In the genomic region with DNA sequence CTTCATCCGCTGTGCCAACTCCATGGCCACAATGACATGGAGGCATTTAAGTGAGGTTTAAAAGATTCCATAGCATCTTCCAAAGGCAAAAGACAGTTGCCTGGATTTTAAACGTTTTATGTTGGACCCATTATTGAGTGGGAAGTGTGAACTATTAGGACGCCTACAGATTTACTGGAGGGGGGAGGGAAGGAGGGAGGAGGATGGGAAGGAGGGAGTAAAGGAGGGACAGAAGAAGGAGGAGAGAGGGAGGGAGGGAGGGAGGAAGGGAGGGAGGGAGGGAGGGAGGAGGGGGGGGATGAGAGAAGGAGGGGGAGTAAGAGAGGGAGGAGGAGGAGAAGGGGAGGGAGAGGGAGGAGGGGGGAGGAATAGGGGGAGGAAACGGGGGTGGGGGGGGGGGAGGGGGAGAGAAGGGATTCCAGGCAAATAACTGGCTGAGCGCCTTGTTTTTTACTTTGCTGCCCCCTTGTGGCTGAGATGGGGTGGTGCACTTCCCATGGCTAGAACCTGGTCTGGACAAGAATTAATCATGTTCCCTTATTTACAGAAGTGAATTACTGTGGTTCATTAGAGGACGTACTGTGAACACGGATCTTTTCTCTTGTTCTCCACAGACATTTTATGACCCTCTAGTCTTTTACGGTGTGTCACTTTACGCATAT, we compare ENCODE assay signal across 8 mouse cellular contexts. TPM values are rescaled to one million over a fixed set of nuclear protein-coding genes. Genes with fewer than 3 reads are reported as not detected.
A peak's percentile ranks its signal among the peaks of the same experiment; 100 is the strongest.
DNase-seq lines count a peak whose midpoint lies in the region; TF ChIP-seq lines count a peak whose summit lies in the region.

No protein-coding gene starts in this region.

- no peaks in the 10 kb centered on the region for H3K36me3 ChIP-seq in E14TG2a.4 (ENCODE audit: insufficient read depth, low read length)

- H3K4me3 ChIP-seq in E14TG2a.4 (replicated peaks; ENCODE audit: low read length) = no peak overlapping the region

- no peaks in the 10 kb centered on the region for H3K9me3 ChIP-seq in E14TG2a.4 (ENCODE audit: low read length)

- H3K27me3 ChIP-seq in E14TG2a.4 (ENCODE audit: insufficient read depth, low read length) = peaks cover 10% of the 10 kb centered on the region; the same call in 1 of the 2 replicates

- TF ChIP-seq CTCF in E14TG2a.4 (conservative IDR thresholded peaks at IDR 0.05; ENCODE audit: low read length) = peak; percentile 87

- H3K4me1 ChIP-seq in E14TG2a.4 (replicated peaks; ENCODE audit: low read depth, low read length) = peaks cover 19% of the 10 kb centered on the region

- DNase-seq in adrenal gland, adult 2 months = peak; percentile 63
- peak; percentile 70 for DNase-seq in embryo, embryonic 9.5 days (ENCODE audit: extremely low spot score)
- peak; percentile 36 to 58 for DNase-seq in heart, adult 9 months (ENCODE audit: low spot score in 2 of 2)
- peak; percentile 60 to 79 for DNase-seq in layer of hippocampus, adult 8-10 months (ENCODE audit: low spot score in 2 of 2)
- peak; percentile 70 for DNase-seq in lung, postnatal 14 days
- peak; percentile 43 for DNase-seq in retina, adult 2 months (ENCODE audit: low read depth, low spot score)
- DNase-seq in thymus, postnatal 4 days = peak; percentile 64

RNA-seq across cellular contexts. Expression of gene Gsto1, which starts 33.8 kb away (rescaled TPM):
- 100 to 1,000 TPM; 111 to 151 TPM for total RNA-seq in adrenal gland, adult 2 months (2021)
- polyA plus RNA-seq in adrenal gland, adult 2 months (2012; rRNA removed) = 64.5 and 72.3 TPM in 2 replicates
- total RNA-seq in layer of hippocampus, adult 8-10 months (2022) = 10 to 100 TPM; 49.8 to 60.2 (median 56.1) TPM

RNA-seq across cellular contexts. Expression of gene Gsto2, which starts 44.4 kb away (rescaled TPM):
- 1 to 10 TPM; 2.1 to 3.2 TPM for total RNA-seq in adrenal gland, adult 2 months (2021)
- polyA plus RNA-seq in adrenal gland, adult 2 months (2012; rRNA removed) = 0.37 and 0.61 TPM in 2 replicates
- 1 to 10 TPM; 2.2 to 4.1 (median 2.9) TPM for total RNA-seq in layer of hippocampus, adult 8-10 months (2022)
